Mouse (Mus musculus) adrenal gland, postnatal 10 days (tissue): ENCODE measurements around the gene Ddx42. TPM values are rescaled to one million over a fixed set of nuclear protein-coding genes. Genes with fewer than 3 reads are reported as not detected.

Experiments
- DNase-seq: peaks from one replicate; pipeline ENCODE4 v3.0.0; 2021; ENCODE audit warnings: mixed read lengths
- total RNA-seq, 2 experiments: library from RNA; stranded (reverse); gene quantifications; 2 replicates each; pipeline ENCODE4 v1.2.3; 2021

The Ddx42 gene
- total RNA-seq, 2 experiments from 2014 or later = 49.0 to 54.0 TPM

DNA sequence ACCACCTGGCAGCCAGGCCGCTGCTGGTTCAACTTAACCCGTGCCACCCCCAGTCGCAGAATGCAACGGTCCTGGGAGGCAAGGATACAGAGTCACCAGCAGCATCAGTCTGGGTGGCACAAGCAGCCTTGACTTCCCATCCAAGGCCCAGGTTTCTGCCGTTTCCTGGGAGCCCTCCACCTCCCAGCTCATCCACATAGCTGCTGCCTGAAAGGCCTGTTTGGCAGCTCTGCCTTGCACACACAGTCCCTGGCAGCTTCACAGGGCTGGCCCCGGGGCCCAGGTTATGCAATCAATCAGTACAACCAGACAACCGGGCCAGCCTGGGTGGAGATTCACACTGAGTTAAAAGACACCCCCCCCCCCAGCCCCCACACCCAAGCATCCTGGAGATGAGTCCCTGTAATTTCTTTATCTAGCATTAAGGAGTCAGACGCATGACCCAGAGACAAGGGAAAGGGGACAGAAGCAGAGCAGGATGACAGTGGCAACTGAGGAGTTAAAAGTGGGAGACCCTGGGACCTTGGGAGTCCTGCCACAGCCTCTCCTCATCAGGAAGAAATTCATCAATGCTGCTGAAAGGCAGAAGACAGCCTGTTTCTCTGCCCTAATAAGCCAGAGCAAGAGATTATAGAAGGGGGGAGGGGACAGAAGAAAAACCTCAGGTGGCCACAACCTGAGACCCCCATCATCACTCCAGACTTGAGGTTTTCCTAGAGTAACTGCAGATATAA, 51.8 kb downstream of the Ddx42 start:
- peak; percentile 92 for DNase-seq

DNA sequence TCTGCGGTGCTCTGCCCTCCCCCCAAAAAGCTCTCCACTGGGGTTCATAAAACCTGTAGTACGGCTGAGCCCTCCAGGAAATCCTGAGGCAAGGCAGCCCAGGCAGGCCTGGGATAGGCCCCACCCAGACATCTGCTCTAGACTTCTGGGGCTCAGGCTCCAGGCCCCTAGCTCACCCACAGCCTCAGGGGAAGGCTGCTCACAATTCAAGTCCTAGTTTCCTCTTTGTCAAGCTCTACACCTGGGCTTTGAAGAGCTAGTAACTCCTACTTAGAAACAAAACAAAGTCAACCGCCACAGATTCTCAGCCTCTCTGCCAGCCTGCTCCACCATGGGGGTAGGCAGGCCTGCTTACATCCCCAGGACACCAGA, 52.3 kb downstream of the Ddx42 start:
- DNase-seq = peak; percentile 53

DNA sequence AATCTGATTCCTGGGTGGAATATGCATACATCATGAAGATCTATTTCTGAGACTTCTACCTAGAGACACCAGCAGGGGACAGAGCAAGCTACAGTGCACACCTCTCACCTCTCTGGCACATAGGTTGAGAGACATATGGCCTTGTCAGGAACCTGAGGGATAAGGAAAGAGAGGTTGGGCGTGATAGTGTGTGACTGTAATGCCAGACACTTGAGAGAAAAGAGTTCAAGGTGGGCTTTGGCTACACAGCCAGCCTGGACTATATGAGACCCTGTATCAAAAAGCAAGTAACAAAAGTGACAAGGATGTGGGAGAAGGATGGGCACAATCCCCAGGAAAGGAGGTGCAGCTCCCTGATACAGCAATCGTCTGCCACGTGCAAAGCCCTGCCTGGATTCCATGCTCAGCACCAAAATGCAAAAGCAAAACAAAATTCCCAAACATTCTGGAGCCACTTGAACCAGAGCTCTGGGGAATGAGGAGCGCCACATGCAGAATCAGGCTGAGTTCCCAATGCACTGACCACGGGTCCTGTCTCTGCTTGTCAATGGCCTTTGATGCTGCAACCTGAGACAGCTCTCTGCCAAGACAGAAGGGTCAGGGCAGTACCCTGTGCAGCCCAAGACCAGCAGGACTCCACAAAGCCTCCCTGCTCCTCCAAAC, 54.5 kb downstream of the Ddx42 start:
- DNase-seq = peak; percentile 58

DNA sequence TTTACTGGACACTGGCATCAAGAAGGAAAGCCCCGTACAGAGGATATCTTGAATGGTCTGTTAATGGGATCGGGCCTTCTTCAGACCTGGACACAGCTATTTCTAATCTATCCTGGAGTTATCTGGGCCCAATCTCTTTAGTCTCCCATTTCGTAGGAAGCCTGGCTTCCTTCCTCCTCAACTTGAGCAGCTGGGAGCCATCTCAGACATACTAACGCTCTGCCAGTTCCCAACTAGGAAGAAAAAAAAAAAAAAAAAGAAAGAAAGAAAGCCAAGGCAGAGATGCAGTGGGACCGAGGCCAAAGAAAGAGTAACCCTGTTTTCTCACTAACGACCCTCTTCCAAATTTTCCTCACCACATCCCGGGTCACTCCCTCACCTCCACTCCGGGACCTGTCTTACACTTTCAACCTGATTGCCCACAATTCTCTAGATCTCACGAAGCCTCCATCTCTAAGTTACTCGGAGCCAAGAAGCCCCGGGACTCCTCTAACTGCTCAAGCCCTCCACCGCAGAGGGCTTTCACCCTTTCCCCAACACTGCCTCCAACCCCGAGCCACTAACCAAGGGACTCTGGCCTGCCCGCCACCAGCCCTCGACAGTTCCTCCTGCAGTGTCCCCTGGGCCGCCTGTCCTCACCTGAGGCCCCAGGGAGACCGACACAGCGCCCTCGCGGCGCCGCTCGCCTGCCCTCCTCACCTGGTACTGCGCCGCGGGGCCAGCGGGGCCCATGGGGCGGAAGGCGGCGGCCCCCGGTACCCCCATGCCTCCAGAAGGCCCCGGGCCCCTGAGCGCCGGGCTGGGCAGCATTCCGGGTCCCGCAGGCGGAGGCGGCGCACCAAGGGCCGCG, 55.3 kb downstream of the Ddx42 start:
- DNase-seq = peak; percentile 62

DNA sequence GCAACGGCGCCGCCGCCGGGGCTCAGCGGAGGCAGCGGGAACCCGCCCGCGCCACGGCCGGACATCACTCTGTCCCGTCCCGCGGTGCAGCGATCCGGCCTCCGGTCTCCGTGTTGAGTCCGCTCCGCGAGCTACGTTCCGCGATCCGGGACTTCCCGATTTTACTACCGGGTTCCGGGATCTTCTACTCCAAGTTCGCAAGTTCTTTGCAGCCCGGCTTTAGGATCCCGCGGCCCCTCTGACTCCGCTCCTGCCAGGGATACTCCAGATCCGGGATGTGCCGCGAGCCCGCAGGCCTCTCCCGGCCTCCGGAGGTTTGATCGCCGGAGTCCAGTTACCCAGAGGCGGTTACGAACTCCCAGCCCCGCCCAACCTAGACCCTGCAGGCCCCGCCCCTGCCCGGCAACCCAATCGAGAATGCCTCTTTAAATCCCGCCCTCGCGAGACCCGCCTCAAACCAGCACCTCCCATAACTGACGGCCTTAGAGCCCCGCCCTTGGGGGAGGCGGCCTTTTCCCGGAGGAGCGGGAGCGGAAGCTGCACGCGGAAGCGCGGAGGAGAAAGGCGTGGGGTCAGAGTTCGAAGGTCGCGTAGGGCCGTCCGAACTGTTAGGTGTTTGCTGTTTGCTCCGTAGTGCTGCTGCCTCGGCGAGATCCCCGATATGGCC, 56.1 kb downstream of the Ddx42 start, which contains the start of gene Smarcd2:
Smarcd2 (minus strand) TSS at position 329 of the 667 bp plus-strand sequence.
- peak; percentile 99 for DNase-seq

DNA sequence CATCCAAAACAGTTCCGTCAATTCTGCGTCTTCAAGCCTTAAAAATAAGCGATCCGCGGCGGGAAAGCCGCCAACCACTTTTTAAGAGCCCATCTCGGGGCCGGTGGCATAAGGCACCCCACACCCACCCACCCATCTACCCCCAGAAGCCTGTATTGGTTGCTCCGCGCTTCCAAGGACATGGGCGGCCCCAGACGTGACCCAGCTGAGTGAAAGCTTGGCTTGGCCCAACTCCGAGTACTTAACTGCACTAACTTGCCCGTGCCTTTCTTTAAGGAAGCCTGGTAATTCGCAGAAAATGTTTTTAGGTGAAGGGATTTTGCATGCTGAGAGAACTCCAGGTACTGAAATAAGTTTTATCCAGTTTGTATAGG, 56.6 kb downstream of the Ddx42 start:
- DNase-seq = no peak

DNA sequence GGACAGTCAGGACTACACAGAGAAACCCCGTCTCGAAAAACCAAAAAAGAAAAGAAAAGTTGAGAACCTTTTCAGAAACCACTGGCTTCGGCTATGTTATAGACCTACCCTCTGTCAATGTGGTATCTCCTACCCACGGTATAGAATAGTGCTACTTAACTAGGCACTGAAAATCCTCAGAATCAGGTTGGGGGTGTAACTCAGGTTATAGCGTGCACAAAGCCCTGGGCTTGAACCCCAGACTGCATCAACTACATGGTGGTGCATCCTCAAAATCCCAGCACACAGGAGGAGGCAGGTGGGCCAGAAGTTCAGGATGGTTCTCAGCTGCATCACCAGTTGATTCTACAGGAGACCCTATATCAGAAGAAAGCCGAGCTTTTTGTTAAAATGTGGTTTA, 57.1 kb downstream of the Ddx42 start:
- DNase-seq = no peak

DNA sequence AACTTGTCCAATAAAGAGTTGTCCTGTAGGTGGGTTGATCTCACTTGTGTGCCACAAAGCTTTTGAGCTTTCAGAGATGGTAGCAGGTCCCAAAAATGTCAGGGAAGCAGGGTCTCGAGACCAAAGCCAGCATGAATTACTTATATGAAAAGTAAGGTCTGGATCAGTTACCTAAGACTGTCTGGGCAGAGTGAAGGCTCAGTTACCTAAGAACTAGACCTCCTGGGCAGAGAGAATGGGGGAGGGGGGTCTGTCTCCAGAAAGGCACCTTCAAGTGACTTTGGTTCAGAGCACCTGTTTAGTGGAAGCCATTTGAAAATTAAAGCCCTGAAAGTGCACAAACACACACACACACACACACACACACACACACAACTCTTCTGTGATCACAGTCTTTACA, 57.6 kb downstream of the Ddx42 start:
- no peak for DNase-seq

DNA sequence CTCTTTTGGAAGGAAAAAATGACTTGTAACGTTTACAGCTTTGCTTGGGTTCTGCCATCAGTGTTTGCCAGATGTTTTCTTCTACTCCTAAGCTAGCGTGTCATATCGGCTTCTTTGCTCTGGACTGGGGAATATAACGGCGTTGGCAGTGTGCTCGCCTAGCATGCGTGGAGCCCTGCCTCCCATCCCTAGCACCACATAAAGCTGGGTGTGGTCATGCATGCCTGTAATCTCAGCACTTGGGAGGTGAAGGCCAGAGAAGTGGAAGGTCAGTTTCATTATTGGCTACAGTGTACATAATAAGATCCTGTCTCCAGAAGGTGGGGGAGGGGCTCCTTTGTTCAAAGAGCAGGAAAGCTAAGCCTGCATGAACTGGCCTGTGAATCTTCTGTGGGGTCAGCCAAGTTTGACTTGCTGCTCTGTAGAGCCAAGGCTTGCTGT, 58.3 kb downstream of the Ddx42 start:
- DNase-seq = peak; percentile 48

DNA sequence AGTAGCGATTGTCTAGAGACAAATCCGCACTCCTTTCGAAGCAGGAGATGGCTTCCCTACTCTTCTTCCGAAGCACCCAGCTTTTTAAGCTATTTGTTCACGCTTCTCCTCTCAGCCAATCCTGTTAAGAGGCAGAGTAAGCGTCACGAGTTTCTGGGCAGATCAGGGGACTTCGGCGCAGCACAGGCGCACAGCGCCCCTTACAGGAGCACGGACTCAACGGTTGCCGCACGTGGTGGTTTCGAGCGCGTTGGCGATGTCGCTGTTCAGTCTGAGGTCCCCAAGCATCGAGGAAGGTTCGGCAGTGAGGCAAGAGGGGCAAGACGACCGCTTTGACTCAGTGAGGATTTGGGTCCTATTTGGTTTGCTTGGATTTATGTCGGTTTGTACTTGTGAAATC, 59.7 kb downstream of the Ddx42 start, which contains the start of gene Tcam1:
Tcam1 (plus strand) TSS at position 219 of the 400 bp plus-strand sequence.
- peak; percentile 96 for DNase-seq

DNA sequence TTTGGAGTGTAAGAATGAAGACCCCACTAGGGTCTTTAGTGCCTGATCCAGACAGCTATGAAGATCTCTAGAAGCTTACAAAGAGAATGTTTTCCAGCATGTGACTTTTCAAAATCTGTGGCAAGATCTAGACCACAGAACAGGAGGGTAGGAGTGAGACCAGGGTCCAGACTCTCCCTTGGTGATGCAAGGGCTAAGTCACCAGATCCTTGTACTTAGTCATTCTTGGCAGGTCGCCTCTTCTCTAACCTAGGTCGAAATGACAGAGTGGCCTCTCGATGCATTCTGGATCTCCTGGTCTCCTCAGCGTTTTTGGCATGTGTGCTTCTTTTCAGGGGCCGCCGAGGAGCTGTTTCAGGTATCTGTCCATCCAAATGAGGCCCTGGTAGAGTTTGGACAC, 65.7 kb downstream of the Ddx42 start:
- no peak for DNase-seq

DNA sequence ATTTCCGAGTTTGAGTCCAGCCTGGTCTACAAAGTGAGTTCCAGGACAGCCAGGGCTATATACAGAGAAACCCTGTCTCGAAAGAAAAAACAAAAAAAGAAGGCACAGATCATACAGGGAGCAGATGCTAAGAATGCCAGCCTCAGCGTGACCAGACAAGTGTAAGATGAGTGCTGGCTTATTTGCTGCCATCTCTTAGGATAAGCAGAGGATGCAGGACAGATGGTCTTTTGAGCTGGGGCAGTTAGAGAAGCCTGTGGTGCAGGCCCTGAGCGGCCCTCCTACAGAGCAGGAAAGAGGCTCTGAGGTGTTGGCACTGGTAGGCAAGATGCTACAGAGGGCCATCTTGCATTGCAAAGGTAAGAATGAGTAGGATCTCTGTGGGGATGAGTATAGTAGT, 66.6 kb downstream of the Ddx42 start:
- DNase-seq = no peak

DNA sequence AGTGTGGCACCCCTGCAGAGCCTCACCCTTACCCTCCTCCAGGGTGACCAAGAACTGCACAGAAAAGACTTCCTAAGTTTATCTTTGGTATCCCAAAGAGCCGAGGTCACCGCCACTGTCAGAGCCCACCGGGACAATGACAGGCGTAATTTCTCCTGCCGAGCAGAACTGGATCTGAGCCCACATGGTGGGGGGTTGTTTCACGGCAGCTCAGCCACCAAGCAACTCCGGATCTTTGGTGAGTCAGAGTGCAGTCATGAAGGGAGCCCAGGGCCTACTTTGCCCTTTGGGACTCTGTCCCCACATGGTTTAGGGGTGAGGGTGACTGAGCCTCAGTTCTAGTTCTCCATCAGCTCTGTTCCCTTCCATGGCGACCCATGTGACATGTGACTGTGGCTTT, 67.4 kb downstream of the Ddx42 start:
- DNase-seq = no peak

DNA sequence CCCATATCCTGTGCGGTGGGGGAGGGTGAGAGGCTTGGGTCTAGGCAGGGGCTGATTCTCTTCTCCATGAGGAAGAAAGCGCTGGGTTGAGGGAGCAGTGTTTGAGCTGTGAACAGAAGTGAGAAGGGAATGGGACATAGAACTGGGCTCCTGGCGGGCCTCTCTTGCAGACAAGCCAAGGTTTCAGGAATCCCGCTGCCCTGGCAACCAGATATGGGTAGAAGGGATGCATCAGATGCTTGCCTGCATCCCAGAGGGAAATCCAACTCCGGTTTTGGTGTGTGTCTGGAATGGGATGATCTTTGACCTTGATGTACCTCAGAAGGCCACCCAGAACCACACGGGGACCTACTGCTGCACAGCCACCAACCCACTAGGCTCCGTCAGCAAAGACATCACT, 69.5 kb downstream of the Ddx42 start:
- DNase-seq = no peak

DNA sequence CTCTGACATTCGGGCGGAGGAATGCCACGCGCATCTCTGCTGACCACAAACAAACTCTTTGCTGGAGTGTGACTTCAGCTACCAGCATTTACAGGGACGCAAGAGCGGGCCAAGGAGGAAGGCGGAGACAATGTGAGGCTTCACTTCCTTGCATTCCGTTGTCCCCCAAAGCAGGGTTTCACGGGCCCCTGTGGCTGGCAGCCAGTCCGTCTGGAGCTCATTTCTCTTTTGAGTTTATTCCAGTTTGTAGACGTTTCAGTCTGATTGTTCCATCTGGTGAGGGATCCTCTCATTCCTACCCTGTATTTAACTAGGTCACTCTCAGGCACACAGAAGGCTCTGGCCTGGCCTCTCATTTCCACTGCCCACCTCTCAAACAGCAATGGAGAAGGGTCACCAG, 70.3 kb downstream of the Ddx42 start:
- DNase-seq = no peak

DNA sequence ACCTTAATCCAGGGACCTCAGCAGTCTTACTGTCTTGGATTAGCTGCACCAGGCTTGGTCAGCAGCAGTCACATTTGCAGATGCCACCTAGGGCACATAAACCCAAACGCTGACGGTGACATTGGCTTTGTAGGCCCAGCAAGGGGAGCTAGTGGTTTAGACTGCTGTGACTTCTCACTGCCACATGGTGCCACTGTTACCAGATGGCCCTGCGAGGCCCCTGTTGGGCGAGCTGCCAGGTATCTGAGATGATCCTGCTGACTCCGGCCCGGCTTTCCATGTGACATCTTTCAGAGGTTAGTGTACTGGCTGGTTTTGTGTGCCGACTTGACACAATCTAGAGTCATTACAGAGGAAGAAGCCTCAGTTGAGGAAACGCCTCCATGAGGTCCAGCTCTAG, 72.6 kb downstream of the Ddx42 start:
- DNase-seq = peak; percentile 86

DNA sequence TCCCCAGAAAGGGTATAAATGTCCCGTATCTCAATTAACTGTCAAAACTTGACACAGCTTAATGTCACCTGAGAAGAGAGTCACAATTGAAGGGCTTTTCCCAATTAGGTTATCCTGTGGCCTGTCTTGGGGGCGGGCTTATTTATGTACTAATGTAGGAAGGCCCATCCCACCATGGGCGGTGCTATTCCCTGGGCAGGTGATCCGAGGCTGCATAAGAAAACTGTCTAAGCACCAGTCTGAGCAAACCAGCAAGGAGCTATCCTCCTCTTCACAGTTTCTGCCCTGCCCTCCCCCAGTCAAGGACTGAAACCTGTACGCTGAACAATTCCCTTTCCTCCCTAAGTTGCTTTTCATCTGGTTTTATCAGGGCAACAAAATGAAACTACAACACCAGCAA, 73.7 kb downstream of the Ddx42 start:
- no peak for DNase-seq

DNA sequence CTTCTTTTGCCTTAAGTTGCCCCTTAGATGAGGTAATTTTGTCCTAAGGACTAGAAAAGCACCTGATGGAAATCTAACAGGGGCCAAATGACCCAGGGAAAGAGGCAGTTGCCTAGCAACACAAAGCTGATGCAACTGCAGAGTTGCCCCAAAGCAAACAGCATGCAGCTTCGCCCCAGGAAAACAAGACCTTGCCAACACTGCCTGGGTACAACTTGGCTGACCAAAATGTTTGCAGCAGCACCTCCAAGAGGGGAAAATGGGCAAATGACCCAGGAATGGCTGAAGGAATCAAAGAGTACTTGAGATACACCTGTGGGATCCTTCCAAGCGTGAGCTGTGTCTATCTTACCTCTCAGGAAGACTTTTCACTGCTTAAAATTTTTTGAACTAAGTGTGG, 75.1 kb downstream of the Ddx42 start:
- no peak for DNase-seq
